Mouse (Mus musculus) erythroblast, embryonic 14.5 days (primary cell): ENCODE data around the gene Clec2g.

Experiments
- GATA1 ChIP-seq: IDR thresholded peaks from 2 replicates; pipeline ENCODE4 v1.6.1; 2012; ENCODE audit warnings: low read length, inconsistent platforms, mixed read lengths
- TAL1 ChIP-seq: IDR thresholded peaks from 3 replicates; pipeline ENCODE4 v1.6.1; 2012; ENCODE audit warnings: low read length, inconsistent platforms, mixed read lengths

DNA sequence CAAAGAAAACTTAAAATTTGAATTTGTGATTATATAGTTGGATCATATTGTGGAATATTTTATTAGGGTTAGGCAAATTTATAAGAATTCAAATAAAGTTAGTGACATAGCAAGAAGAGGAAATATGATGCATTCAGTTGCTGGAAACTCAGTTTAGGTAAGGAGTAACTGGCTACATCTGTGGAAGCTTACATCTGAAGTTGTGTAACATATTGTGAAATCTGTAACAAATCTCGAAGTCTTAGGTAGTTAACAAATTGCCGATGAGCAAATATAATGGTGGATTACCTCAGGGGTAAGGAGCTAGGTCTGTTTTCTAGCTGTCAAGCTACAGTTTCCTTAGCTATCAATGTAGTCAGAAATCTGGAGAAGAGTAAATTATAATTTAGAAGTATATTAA, 16.9 kb upstream of the Clec2g start:
- TF ChIP-seq TAL1: no peak
- TF ChIP-seq GATA1: no peak
